In the genomic region with DNA sequence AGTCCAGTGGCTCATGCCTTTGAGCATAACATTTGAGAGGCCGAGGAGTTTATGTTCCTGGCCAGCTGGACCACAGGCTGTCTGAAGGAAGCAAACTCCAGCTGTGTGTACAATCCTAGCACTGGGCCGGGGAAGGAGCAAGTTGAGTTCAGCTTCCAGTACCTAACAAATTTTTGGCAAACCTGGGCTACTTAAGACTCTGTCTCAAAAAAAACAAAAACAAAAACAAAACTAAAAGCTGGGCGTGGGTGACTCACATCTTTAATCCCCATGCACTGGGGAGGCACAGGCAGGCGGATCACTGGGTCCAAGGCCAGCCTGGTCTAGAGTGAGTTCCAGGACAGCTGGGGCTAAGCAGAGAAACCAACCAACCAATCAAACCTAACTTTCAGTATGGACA, we compare ENCODE assay signal across 12 mouse cellular contexts. TPM values are rescaled to one million over a fixed set of nuclear protein-coding genes. Genes with fewer than 3 reads are reported as not detected.
DNase-seq lines count a peak whose midpoint lies in the region; ATAC-seq and TF ChIP-seq lines count a peak whose summit lies in the region.
"Had no signal": no experiment of that assay in that cellular context is flagged by ENCODE, and none has a peak within 500 bp of the region (broad histone marks: within the 10 kb centered on the region; RNA-seq: fewer than 3 reads in every experiment).

No protein-coding gene starts in this region.

- intact Hi-C loops in gastrocnemius, postnatal 14 days (cut with DNase I; ENCODE audit: low total_unique reads) = no loop called here

- H3K27ac ChIP-seq in liver, adult 2 months (replicated peaks; ENCODE audit: insufficient read depth, low read depth, low read length) = peak overlapping the region; percentile 48; the same call in 1 of the 2 replicates
- peak overlapping the region; percentile 50; the same call in 1 of the 2 replicates for H3K27ac ChIP-seq in intestine, postnatal 0 days (ENCODE audit: low read depth, low read length)

- H3K9me3 ChIP-seq in intestine, postnatal 0 days (ENCODE audit: control insufficient read depth) = no peaks in the 10 kb centered on the region

- no peak for ATAC-seq in intestine, postnatal 0 days

- no peak overlapping the region for H3K9ac ChIP-seq in liver, adult 2 months (ENCODE audit: low read depth, low read length)
- no peak overlapping the region for H3K9ac ChIP-seq in intestine, postnatal 0 days (ENCODE audit: low read depth, low read length)

- peaks cover 6% of the 10 kb centered on the region; the same call in 1 of the 2 replicates for H3K4me1 ChIP-seq in liver, adult 2 months (ENCODE audit: control insufficient read depth, insufficient read depth, low read length)
- 0 out of 2 replicates have a peak, but pooled peaks cover 2% of the 10 kb centered on the region for H3K4me1 ChIP-seq in intestine, postnatal 0 days (replicated peaks; ENCODE audit: control insufficient read depth, insufficient read depth, low read length)

- WGBS in liver, adult 2 months = 71% methylated on average over 4 of the region's 4 CpGs
- WGBS in intestine, postnatal 0 days = 76% methylated on average over 4 of the region's 4 CpGs

- no peak for TF ChIP-seq POLR2A in liver, adult 2 months (IDR thresholded peaks at IDR 0.05; ENCODE audit: extremely low read depth, insufficient read depth, low read length)

- H3K36me3 ChIP-seq in liver, adult 2 months (ENCODE audit: control insufficient read depth, insufficient read depth, low read length) = no peaks in the 10 kb centered on the region
- H3K36me3 ChIP-seq in intestine, postnatal 0 days (ENCODE audit: control insufficient read depth, insufficient read depth) = no peaks in the 10 kb centered on the region

- peak; percentile 47 for DNase-seq in gastrocnemius, postnatal 14 days
- DNase-seq in gastrocnemius, postnatal 10 days = no peak
- no peak for DNase-seq in liver, adult 2 months (ENCODE audit: extremely low read depth, low read depth, low spot score)
- no peak for DNase-seq in liver
- peak; percentile 46 for DNase-seq in adipocyte (ENCODE audit: low spot score)
- DNase-seq in right cerebral cortex, adult 18-20 months = no peak
- DNase-seq in cerebellum, adult 11-12 months = no peak
- DNase-seq: left cerebral cortex, postnatal 4 days had no signal

- no peaks in the 10 kb centered on the region for H3K27me3 ChIP-seq in liver, adult 2 months (ENCODE audit: control insufficient read depth, insufficient read depth, low read length)
- no peaks in the 10 kb centered on the region for H3K27me3 ChIP-seq in intestine, postnatal 0 days (replicated peaks; ENCODE audit: control insufficient read depth, insufficient read depth, low read length)

- no peak overlapping the region for H3K4me2 ChIP-seq in intestine, postnatal 0 days (replicated peaks; ENCODE audit: low read depth)

- no peak for TF ChIP-seq CTCF in liver, adult 2 months (IDR thresholded peaks at IDR 0.05; ENCODE audit: low read depth, low read length)
- no peak for TF ChIP-seq CTCF in intestine, postnatal 0 days (IDR thresholded peaks at IDR 0.05; ENCODE audit: low read depth)

- H3K79me2 ChIP-seq in liver, adult 2 months (ENCODE audit: control insufficient read depth, insufficient read depth, low read length) = no peaks in the 10 kb centered on the region

- no peak overlapping the region for H3K4me3 ChIP-seq in liver, adult 2 months (ENCODE audit: insufficient read depth, low read depth, low read length)
- no peak overlapping the region for H3K4me3 ChIP-seq in intestine, postnatal 0 days (ENCODE audit: low read depth, low read length)

RNA-seq across cellular contexts. Expression of a gene that starts 10.6 kb away (rescaled TPM):
- 10 to 100 TPM; 12.1 to 13.1 TPM for total RNA-seq in gastrocnemius, postnatal 14 days (2021)
- total RNA-seq in gastrocnemius, postnatal 10 days (2021) = 10 to 100 TPM; 16.3 to 22.4 TPM
- total RNA-seq in liver, adult 2 months (2014; rRNA removed) = 1.5 and 2.2 TPM in 2 replicates
- polyA plus RNA-seq in liver, adult 2 months (2012; rRNA removed) = 1.4 and 2.4 TPM in 2 replicates
- polyA plus RNA-seq in intestine, postnatal 0 days (2015; fragmentation: Nextera tagmentation; extraction: Ambion mirVana) = 3.5 and 3.9 TPM in 2 replicates

RNA-seq across cellular contexts. Expression of a gene that starts 21.5 kb away (rescaled TPM):
- 1 to 10 TPM; 5.7 to 9.6 TPM for total RNA-seq in gastrocnemius, postnatal 14 days (2021)
- 10 to 100 TPM; 10.9 to 11.4 TPM for total RNA-seq in gastrocnemius, postnatal 10 days (2021)
- 2.6 and 4.9 TPM in 2 replicates for total RNA-seq in liver, adult 2 months (2014; rRNA removed)
- 7.7 and 9.4 TPM in 2 replicates for polyA plus RNA-seq in liver, adult 2 months (2012; rRNA removed)
- polyA plus RNA-seq in intestine, postnatal 0 days (2015; fragmentation: Nextera tagmentation; extraction: Ambion mirVana) = 15.0 and 18.5 TPM in 2 replicates

RNA-seq across cellular contexts. Expression of a gene that starts 29.5 kb away (rescaled TPM):
- 100 to 1,000 TPM; 440 to 562 TPM for total RNA-seq in gastrocnemius, postnatal 14 days (2021)
- 100 to 1,000 TPM; 193 to 229 TPM for total RNA-seq in gastrocnemius, postnatal 10 days (2021)
- total RNA-seq in liver, adult 2 months (2014; rRNA removed) = not detected in 2 replicates
- polyA plus RNA-seq in liver, adult 2 months (2012; rRNA removed) = not detected in 2 replicates
- 0.22 TPM in 1 of 2 replicates, not detected in the other for polyA plus RNA-seq in intestine, postnatal 0 days (2015; fragmentation: Nextera tagmentation; extraction: Ambion mirVana)
- total RNA-seq: left cerebral cortex, postnatal 4 days; monocyte, adult 5-6 weeks had no signal
- polyA plus RNA-seq: forebrain, embryonic 11.5 days; large intestine, adult 2 months had no signal

RNA-seq across cellular contexts. Expression of a gene that starts 32.1 kb away (rescaled TPM):
- total RNA-seq in gastrocnemius, postnatal 14 days (2021) = 1,000 to 10,000 TPM; 1,005 to 1,120 TPM
- 100 to 1,000 TPM; 419 to 469 TPM for total RNA-seq in gastrocnemius, postnatal 10 days (2021)
- total RNA-seq in liver, adult 2 months (2014; rRNA removed) = 1.8 and 2.0 TPM in 2 replicates
- 3.5 and 5.1 TPM in 2 replicates for polyA plus RNA-seq in liver, adult 2 months (2012; rRNA removed)
- 2.1 and 3.8 TPM in 2 replicates for polyA plus RNA-seq in intestine, postnatal 0 days (2015; fragmentation: Nextera tagmentation; extraction: Ambion mirVana)

RNA-seq across cellular contexts. Expression of a gene that starts 57.1 kb away (rescaled TPM):
- total RNA-seq in gastrocnemius, postnatal 14 days (2021) = 10 to 100 TPM in 1 of 2 experiments, 1 to 10 TPM in 1; 9.3 to 13.3 TPM
- total RNA-seq in gastrocnemius, postnatal 10 days (2021) = 10 to 100 TPM; 14.5 to 18.2 TPM
- total RNA-seq in liver, adult 2 months (2014; rRNA removed) = 4.4 and 6.8 TPM in 2 replicates
- 11.3 and 14.1 TPM in 2 replicates for polyA plus RNA-seq in liver, adult 2 months (2012; rRNA removed)
- polyA plus RNA-seq in intestine, postnatal 0 days (2015; fragmentation: Nextera tagmentation; extraction: Ambion mirVana) = 2.5 and 2.6 TPM in 2 replicates

Comparison
In these comparisons a context has a peak if more than half of its experiments do, and no peak if none do; other contexts are left out.
1. DNase-seq: peak in gastrocnemius, postnatal 14 days (single experiment) and adipocyte (single experiment); none in gastrocnemius, postnatal 10 days (single experiment), liver, adult 2 months (single experiment), liver (single experiment), right cerebral cortex, adult 18-20 months (single experiment) and cerebellum, adult 11-12 months (single experiment).
2. RNA of a gene that starts 29.5 kb away (total RNA-seq): 440 to 562 TPM in gastrocnemius, postnatal 14 days and 193 to 229 TPM in gastrocnemius, postnatal 10 days; not detected in liver, adult 2 months; every median in the first group is over 100 times any median in the second.